Mouse (Mus musculus): ENCODE results near the gene Ap1s1. TPM values are rescaled to one million over a fixed set of nuclear protein-coding genes. Genes with fewer than 3 reads are reported as not detected.
A peak's percentile ranks its signal among the peaks of the same experiment; 100 is the strongest.

The Ap1s1 gene
- polyA plus RNA-seq, 1 experiment from 2014 or later, result 112 TPM

GRCm38 (mm10) chr5:137085731-137086130 lies 39.8 kb upstream of the Ap1s1 start:
- H3K27ac ChIP-seq (ENCODE audit: low read length), result no peak overlapping the region
- no peaks in the 10 kb centered on the region for H3K4me1 ChIP-seq (ENCODE audit: insufficient read depth, low read depth, low read length)
- ATAC-seq, result no peak
- 80% methylated on average over 3 of the region's 3 CpGs for WGBS
- no peak overlapping the region for H3K9ac ChIP-seq (replicated peaks; ENCODE audit: low read depth)
- no peak overlapping the region for H3K4me2 ChIP-seq (replicated peaks; ENCODE audit: low read depth, low read length)
- no peaks in the 10 kb centered on the region for H3K27me3 ChIP-seq (replicated peaks; ENCODE audit: insufficient read depth, low read length)
- no peaks in the 10 kb centered on the region for H3K9me3 ChIP-seq (ENCODE audit: low read length)
- TF ChIP-seq EP300 (IDR thresholded peaks at IDR 0.05) (no peak), CTCF (IDR thresholded peaks at IDR 0.05) (no peak)
- no peaks in the 10 kb centered on the region for H3K36me3 ChIP-seq (ENCODE audit: insufficient read depth, low read length)
- no peak for DNase-seq (ENCODE audit: low spot score)
- no peak overlapping the region for H3K4me3 ChIP-seq (ENCODE audit: low read depth, low read length)

GRCm38 (mm10) chr5:137085021-137085420 lies 39.1 kb upstream of the Ap1s1 start:
- Histone ChIP-seq H3K4me2 (replicated peaks; ENCODE audit: low read depth, low read length) (no peak overlapping the region), H3K4me3 (ENCODE audit: low read depth, low read length) (no peak overlapping the region), H3K4me1 (ENCODE audit: insufficient read depth, low read depth, low read length) (no peaks in the 10 kb centered on the region), H3K27ac (ENCODE audit: low read length) (no peak overlapping the region), H3K9me3 (ENCODE audit: low read length) (no peaks in the 10 kb centered on the region), H3K27me3 (replicated peaks; ENCODE audit: insufficient read depth, low read length) (no peaks in the 10 kb centered on the region), H3K9ac (replicated peaks; ENCODE audit: low read depth) (no peak overlapping the region), H3K36me3 (ENCODE audit: insufficient read depth, low read length) (no peaks in the 10 kb centered on the region)
- TF ChIP-seq EP300 (IDR thresholded peaks at IDR 0.05) (no peak), CTCF (IDR thresholded peaks at IDR 0.05) (no peak)
- DNase-seq (ENCODE audit: low spot score) (no peak), ATAC-seq (no peak)
- 79% methylated on average over 6 of the region's 6 CpGs for WGBS

GRCm38 (mm10) chr5:137083051-137083450 lies 37.1 kb upstream of the Ap1s1 start:
- no peak for TF ChIP-seq EP300 (IDR thresholded peaks at IDR 0.05)
- TF ChIP-seq CTCF (IDR thresholded peaks at IDR 0.05), result no peak
- Histone ChIP-seq H3K36me3 (ENCODE audit: insufficient read depth, low read length) (no peaks in the 10 kb centered on the region), H3K27me3 (replicated peaks; ENCODE audit: insufficient read depth, low read length) (no peaks in the 10 kb centered on the region), H3K4me3 (ENCODE audit: low read depth, low read length) (no peak overlapping the region), H3K4me2 (replicated peaks; ENCODE audit: low read depth, low read length) (no peak overlapping the region), H3K9me3 (ENCODE audit: low read length) (no peaks in the 10 kb centered on the region), H3K9ac (replicated peaks; ENCODE audit: low read depth) (no peak overlapping the region), H3K4me1 (ENCODE audit: insufficient read depth, low read depth, low read length) (peaks cover 7% of the 10 kb centered on the region), H3K27ac (ENCODE audit: low read length) (no peak overlapping the region)
- DNase-seq (ENCODE audit: low spot score) (no peak), ATAC-seq (no peak)
- 86% methylated on average over 4 of the region's 4 CpGs for WGBS

GRCm38 (mm10) chr5:137079849-137080248 lies 33.9 kb upstream of the Ap1s1 start:
- peak; percentile 12; the same call in 1 of the 2 replicates for TF ChIP-seq CTCF (IDR thresholded peaks at IDR 0.05)
- TF ChIP-seq EP300 (IDR thresholded peaks at IDR 0.05), result peak; percentile 80; the same call in 1 of the 2 replicates

GRCm38 (mm10) chr5:137078616-137079015 lies 32.7 kb upstream of the Ap1s1 start:
- Histone ChIP-seq H3K27me3 (replicated peaks; ENCODE audit: insufficient read depth, low read length) (no peaks in the 10 kb centered on the region), H3K4me2 (replicated peaks; ENCODE audit: low read depth, low read length) (no peak overlapping the region), H3K9me3 (ENCODE audit: low read length) (no peaks in the 10 kb centered on the region), H3K27ac (ENCODE audit: low read length) (peak overlapping the region; percentile 74), H3K4me3 (ENCODE audit: low read depth, low read length) (no peak overlapping the region), H3K4me1 (ENCODE audit: insufficient read depth, low read depth, low read length) (peaks cover 39% of the 10 kb centered on the region), H3K36me3 (ENCODE audit: insufficient read depth, low read length) (no peaks in the 10 kb centered on the region), H3K9ac (replicated peaks; ENCODE audit: low read depth) (no peak overlapping the region)
- ATAC-seq (no peak), DNase-seq (ENCODE audit: low spot score) (peak; percentile 50)
- 4% methylated on average over 6 of the region's 6 CpGs for WGBS
- TF ChIP-seq EP300 (IDR thresholded peaks at IDR 0.05), result no peak
- TF ChIP-seq CTCF (IDR thresholded peaks at IDR 0.05), result no peak

More at GRCm38 (mm10) chr5:137079849-137080248, 33.9 kb upstream of the Ap1s1 start:
- DNase-seq (ENCODE audit: low spot score) (peak; percentile 97), ATAC-seq (peak; percentile 88)
- no peaks in the 10 kb centered on the region for H3K36me3 ChIP-seq (ENCODE audit: insufficient read depth, low read length)
- H3K4me3 ChIP-seq (ENCODE audit: low read depth, low read length), result no peak overlapping the region
- peaks cover 29% of the 10 kb centered on the region for H3K4me1 ChIP-seq (ENCODE audit: insufficient read depth, low read depth, low read length)
- no peak overlapping the region for H3K9ac ChIP-seq (replicated peaks; ENCODE audit: low read depth)
- no peaks in the 10 kb centered on the region for H3K9me3 ChIP-seq (ENCODE audit: low read length)
- 11% methylated on average over 5 of the region's 5 CpGs for WGBS
- H3K27ac ChIP-seq (ENCODE audit: low read length), result peak overlapping the region; percentile 74
- no peaks in the 10 kb centered on the region for H3K27me3 ChIP-seq (replicated peaks; ENCODE audit: insufficient read depth, low read length)
- H3K4me2 ChIP-seq (replicated peaks; ENCODE audit: low read depth, low read length), result no peak overlapping the region

GRCm38 (mm10) chr5:137078041-137078440 lies 32.1 kb upstream of the Ap1s1 start:
- ATAC-seq (peak; percentile 6; the same call in 1 of the 2 replicates), DNase-seq (ENCODE audit: low spot score) (peak; percentile 82)
- Histone ChIP-seq H3K4me1 (ENCODE audit: insufficient read depth, low read depth, low read length) (peaks cover 39% of the 10 kb centered on the region), H3K4me2 (replicated peaks; ENCODE audit: low read depth, low read length) (no peak overlapping the region), H3K9me3 (ENCODE audit: low read length) (no peaks in the 10 kb centered on the region), H3K27ac (ENCODE audit: low read length) (peak overlapping the region; percentile 86; the same call in 1 of the 2 replicates), H3K27me3 (replicated peaks; ENCODE audit: insufficient read depth, low read length) (no peaks in the 10 kb centered on the region), H3K9ac (replicated peaks; ENCODE audit: low read depth) (no peak overlapping the region), H3K4me3 (ENCODE audit: low read depth, low read length) (no peak overlapping the region), H3K36me3 (ENCODE audit: insufficient read depth, low read length) (no peaks in the 10 kb centered on the region)
- TF ChIP-seq CTCF (IDR thresholded peaks at IDR 0.05) (no peak), EP300 (IDR thresholded peaks at IDR 0.05) (peak; percentile 45; the same call in 1 of the 2 replicates)
- 32% methylated on average over 14 of the region's 14 CpGs for WGBS

GRCm38 (mm10) chr5:137077187-137077586 lies 31.3 kb upstream of the Ap1s1 start:
- Histone ChIP-seq H3K9ac (replicated peaks; ENCODE audit: low read depth) (no peak overlapping the region), H3K36me3 (ENCODE audit: insufficient read depth, low read length) (no peaks in the 10 kb centered on the region), H3K27me3 (replicated peaks; ENCODE audit: insufficient read depth, low read length) (no peaks in the 10 kb centered on the region), H3K4me1 (ENCODE audit: insufficient read depth, low read depth, low read length) (peaks cover 46% of the 10 kb centered on the region), H3K27ac (ENCODE audit: low read length) (peak overlapping the region; percentile 86), H3K4me3 (ENCODE audit: low read depth, low read length) (no peak overlapping the region), H3K9me3 (ENCODE audit: low read length) (no peaks in the 10 kb centered on the region), H3K4me2 (replicated peaks; ENCODE audit: low read depth, low read length) (no peak overlapping the region)
- TF ChIP-seq CTCF (IDR thresholded peaks at IDR 0.05) (no peak), EP300 (IDR thresholded peaks at IDR 0.05) (no peak)
- WGBS, result 70% methylated on average over 7 of the region's 7 CpGs
- DNase-seq (ENCODE audit: low spot score), result peak; percentile 41
- no peak for ATAC-seq

Data from lung, postnatal 0 days (tissue).